22 mouse cellular contexts compared by ENCODE assay signal in the genomic region with DNA sequence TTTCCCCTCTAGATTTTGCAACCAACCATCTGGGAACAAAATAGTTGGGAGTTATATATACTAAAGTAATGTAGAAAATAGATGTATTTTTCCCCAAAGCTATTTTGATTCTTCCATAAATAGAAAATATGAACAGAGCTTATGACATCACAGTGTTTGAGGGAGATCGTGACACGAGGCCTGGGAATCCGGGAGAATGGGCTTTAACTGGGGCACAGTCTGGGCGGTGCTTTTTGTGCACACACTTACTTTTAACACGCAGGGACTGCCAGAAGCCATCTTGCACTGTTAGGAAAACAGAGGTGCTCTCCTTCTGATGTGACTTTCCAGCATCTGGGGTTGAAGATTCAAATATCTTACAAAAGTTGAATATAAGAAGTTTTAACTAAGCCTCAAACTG.
"Had no signal": no experiment of that assay in that cellular context is flagged by ENCODE, and none has a peak within 500 bp of the region (broad histone marks: within the 10 kb centered on the region; RNA-seq: fewer than 3 reads in every experiment).

No protein-coding gene starts in this region.

- DNase-seq: heart, postnatal 10 days; heart, postnatal 14 days; heart, postnatal 36 days; heart, postnatal 4 days; kidney, adult 11 months; kidney, adult 18-20 months; kidney, adult 2 months; kidney, adult 8-10 months; kidney, adult 9 months; kidney, postnatal 10 days; kidney, postnatal 14 days; kidney, postnatal 25 days; kidney, postnatal 36 days; kidney, postnatal 4 days; layer of hippocampus, adult 9-11 months; layer of hippocampus, postnatal 36 days had no signal

- ATAC-seq: hindbrain, embryonic 16.5 days; hindbrain, postnatal 0 days; inflammation-experienced regulatory T-cells, adult 6 months; intestine, embryonic 15.5 days; intestine, embryonic 16.5 days; intestine, postnatal 0 days had no signal
